Mouse (Mus musculus): Measurements from ENCODE around the gene Hoxd9. TPM values are rescaled to one million over a fixed set of nuclear protein-coding genes. Genes with fewer than 3 reads are reported as not detected.

Gene Hoxd9
- 0.64 and 1.6 TPM in 2 replicates for polyA plus RNA-seq (2015; fragmentation: Nextera tagmentation; extraction: Ambion mirVana)

GRCm38 (mm10) chr2:74697567-74698121 lies at the start of gene Hoxd9:
Hoxd9 (plus strand) TSS chr2:74697727.
- Histone ChIP-seq H3K9ac (ENCODE audit: low read depth, low read length) (peak within 1 kb of the TSS; percentile 40; the same call in 1 of the 2 replicates), H3K27me3 (replicated peaks; ENCODE audit: control insufficient read depth, insufficient read depth, low read length) (peaks cover 98% of the 10 kb centered on the region), H3K4me1 (replicated peaks; ENCODE audit: control insufficient read depth, insufficient read depth, low read length) (0 out of 2 replicates have a peak, but pooled peaks cover 2% of the 10 kb centered on the region), H3K27ac (ENCODE audit: low read depth, low read length) (no peak within 1 kb of the TSS), H3K36me3 (ENCODE audit: control insufficient read depth, insufficient read depth) (no peaks in the 10 kb centered on the region), H3K9me3 (ENCODE audit: control insufficient read depth) (no peaks in the 10 kb centered on the region), H3K4me3 (ENCODE audit: low read depth, low read length) (peak within 1 kb of the TSS; percentile 45), H3K4me2 (replicated peaks; ENCODE audit: low read depth) (peak within 1 kb of the TSS; percentile 65)
- peak; percentile 39; the same call in 1 of the 2 replicates for TF ChIP-seq CTCF (IDR thresholded peaks at IDR 0.05; ENCODE audit: low read depth)
- ATAC-seq: peak; percentile 49; the same call in 1 of the 2 replicates
- under 1% methylated on average over 43 of the region's 43 CpGs for WGBS

- no peak overlapping the region for H3K9ac ChIP-seq (ENCODE audit: low read depth, low read length)
- no peak overlapping the region for H3K4me3 ChIP-seq (ENCODE audit: low read depth, low read length)
- no peaks in the 10 kb centered on the region for H3K36me3 ChIP-seq (ENCODE audit: control insufficient read depth, insufficient read depth)
- H3K27me3 ChIP-seq (replicated peaks; ENCODE audit: control insufficient read depth, insufficient read depth, low read length): peaks cover 93% of the 10 kb centered on the region
- no peaks in the 10 kb centered on the region for H3K9me3 ChIP-seq (ENCODE audit: control insufficient read depth)
- ATAC-seq: no peak
- TF ChIP-seq CTCF (IDR thresholded peaks at IDR 0.05; ENCODE audit: low read depth): no peak
- H3K27ac ChIP-seq (ENCODE audit: low read depth, low read length): no peak overlapping the region
- H3K4me1 ChIP-seq (replicated peaks; ENCODE audit: control insufficient read depth, insufficient read depth, low read length): no peaks in the 10 kb centered on the region
- WGBS: 39% methylated on average over 2 of the region's 2 CpGs
- H3K4me2 ChIP-seq (replicated peaks; ENCODE audit: low read depth): no peak overlapping the region
Measured at GRCm38 (mm10) chr2:74652996-74653340, 44.6 kb upstream of the Hoxd9 start.

- no peak overlapping the region for H3K9ac ChIP-seq (ENCODE audit: low read depth, low read length)
- H3K4me2 ChIP-seq (replicated peaks; ENCODE audit: low read depth): no peak overlapping the region
- WGBS: 16% methylated on average over 17 of the region's 17 CpGs
- H3K36me3 ChIP-seq (ENCODE audit: control insufficient read depth, insufficient read depth): no peaks in the 10 kb centered on the region
- ATAC-seq: no peak
- no peak overlapping the region for H3K4me3 ChIP-seq (ENCODE audit: low read depth, low read length)
- H3K27me3 ChIP-seq (replicated peaks; ENCODE audit: control insufficient read depth, insufficient read depth, low read length): peaks cover 94% of the 10 kb centered on the region
- H3K27ac ChIP-seq (ENCODE audit: low read depth, low read length): no peak overlapping the region
- no peak for TF ChIP-seq CTCF (IDR thresholded peaks at IDR 0.05; ENCODE audit: low read depth)
- H3K4me1 ChIP-seq (replicated peaks; ENCODE audit: control insufficient read depth, insufficient read depth, low read length): no peaks in the 10 kb centered on the region
- H3K9me3 ChIP-seq (ENCODE audit: control insufficient read depth): no peaks in the 10 kb centered on the region
Measured at GRCm38 (mm10) chr2:74653781-74654535, 43.6 kb upstream of the Hoxd9 start.

- Histone ChIP-seq H3K9ac (ENCODE audit: low read depth, low read length) (no peak overlapping the region), H3K36me3 (ENCODE audit: control insufficient read depth, insufficient read depth) (no peaks in the 10 kb centered on the region), H3K27me3 (replicated peaks; ENCODE audit: control insufficient read depth, insufficient read depth, low read length) (peaks cover 94% of the 10 kb centered on the region), H3K4me1 (replicated peaks; ENCODE audit: control insufficient read depth, insufficient read depth, low read length) (no peaks in the 10 kb centered on the region), H3K4me3 (ENCODE audit: low read depth, low read length) (peak overlapping the region; percentile 36), H3K27ac (ENCODE audit: low read depth, low read length) (no peak overlapping the region), H3K9me3 (ENCODE audit: control insufficient read depth) (no peaks in the 10 kb centered on the region), H3K4me2 (replicated peaks; ENCODE audit: low read depth) (no peak overlapping the region)
- no peak for TF ChIP-seq CTCF (IDR thresholded peaks at IDR 0.05; ENCODE audit: low read depth)
- WGBS: 5% methylated on average over 20 of the region's 20 CpGs
- ATAC-seq: peak; percentile 16; the same call in 1 of the 2 replicates
Measured at GRCm38 (mm10) chr2:74654743-74655419, 42.6 kb upstream of the Hoxd9 start.

- WGBS: 1% methylated on average over 33 of the region's 47 CpGs
- peak; percentile 70 for TF ChIP-seq CTCF (IDR thresholded peaks at IDR 0.05; ENCODE audit: low read depth)
- Histone ChIP-seq H3K27ac (ENCODE audit: low read depth, low read length) (no peak overlapping the region), H3K27me3 (replicated peaks; ENCODE audit: control insufficient read depth, insufficient read depth, low read length) (peaks cover 94% of the 10 kb centered on the region), H3K9me3 (ENCODE audit: control insufficient read depth) (no peaks in the 10 kb centered on the region), H3K4me1 (replicated peaks; ENCODE audit: control insufficient read depth, insufficient read depth, low read length) (no peaks in the 10 kb centered on the region), H3K4me2 (replicated peaks; ENCODE audit: low read depth) (peak overlapping the region; percentile 62), H3K9ac (ENCODE audit: low read depth, low read length) (no peak overlapping the region), H3K36me3 (ENCODE audit: control insufficient read depth, insufficient read depth) (no peaks in the 10 kb centered on the region), H3K4me3 (ENCODE audit: low read depth, low read length) (peak overlapping the region; percentile 36)
- ATAC-seq: peak; percentile 38; the same call in 1 of the 2 replicates
Measured at GRCm38 (mm10) chr2:74655420-74655781, 42.1 kb upstream of the Hoxd9 start.
